Mouse (Mus musculus): Measurements from ENCODE around the gene Mctp1. TPM values are rescaled to one million over a fixed set of nuclear protein-coding genes. Genes with fewer than 3 reads are reported as not detected.

Gene Mctp1
- total and polyA plus RNA-seq, 2 experiments from 2014 or later = 7.2 to 13.5 TPM

DNA sequence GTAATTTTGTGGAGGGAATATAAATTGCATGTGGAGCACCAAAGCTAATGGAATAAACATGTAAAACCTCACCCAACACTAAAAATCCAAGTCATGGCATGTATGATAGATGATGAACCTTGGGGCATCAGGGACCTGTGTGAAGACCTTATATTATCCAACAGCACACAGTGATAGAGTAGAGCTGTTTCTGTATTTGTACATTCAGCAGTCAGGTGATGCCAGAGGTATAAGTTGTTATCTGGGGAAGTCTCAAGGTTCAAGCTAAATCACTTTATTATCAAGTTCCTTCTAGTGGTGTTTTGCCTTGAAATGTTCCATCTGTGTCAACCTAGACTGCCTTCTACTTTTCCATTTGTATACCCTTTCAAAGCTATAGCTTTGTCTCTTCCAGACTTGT, 275.2 kb downstream of the Mctp1 start:
- Histone ChIP-seq H3K9me3 (ENCODE audit: low read length) (no peaks in the 10 kb centered on the region), H3K36me3 (ENCODE audit: insufficient read depth) (no peaks in the 10 kb centered on the region), H3K4me3 (ENCODE audit: low read depth, low read length) (no peak overlapping the region), H3K27me3 (ENCODE audit: insufficient read depth, low read length) (no peaks in the 10 kb centered on the region), H3K4me1 (ENCODE audit: insufficient read depth) (no peaks in the 10 kb centered on the region), H3K4me2 (ENCODE audit: low read depth) (no peak overlapping the region), H3K27ac (ENCODE audit: low read depth, low read length) (no peak overlapping the region), H3K9ac (no peak overlapping the region)
- no peak for DNase-seq
- no peak for ATAC-seq
- no peak for TF ChIP-seq CTCF (IDR thresholded peaks at IDR 0.05; ENCODE audit: low read depth)

DNA sequence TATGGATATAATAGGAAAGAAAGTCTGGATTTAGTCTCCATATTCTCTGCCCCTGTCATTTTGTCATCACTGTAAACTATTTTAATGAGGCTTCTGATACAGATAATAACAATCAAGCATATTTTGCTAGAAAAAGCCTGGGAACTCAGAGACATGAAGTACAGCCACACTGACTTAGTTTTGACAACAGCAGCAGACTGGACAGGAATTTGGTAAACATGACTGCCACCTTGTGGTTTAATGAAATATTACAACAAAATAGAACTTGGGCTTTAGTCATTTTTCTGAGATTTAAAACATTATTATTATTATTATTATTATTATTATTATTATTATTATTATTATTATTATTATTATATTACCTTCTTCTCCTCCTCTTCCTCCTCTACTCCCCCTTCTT, 297.0 kb downstream of the Mctp1 start:
- Histone ChIP-seq H3K4me3 (ENCODE audit: low read depth, low read length) (no peak overlapping the region), H3K4me2 (ENCODE audit: low read depth) (no peak overlapping the region), H3K4me1 (ENCODE audit: insufficient read depth) (no peaks in the 10 kb centered on the region), H3K36me3 (ENCODE audit: insufficient read depth) (no peaks in the 10 kb centered on the region), H3K9ac (no peak overlapping the region), H3K27me3 (ENCODE audit: insufficient read depth, low read length) (no peaks in the 10 kb centered on the region), H3K27ac (ENCODE audit: low read depth, low read length) (no peak overlapping the region), H3K9me3 (ENCODE audit: low read length) (no peaks in the 10 kb centered on the region)
- peak; percentile 69 for TF ChIP-seq CTCF (IDR thresholded peaks at IDR 0.05; ENCODE audit: low read depth)
- DNase-seq (peak; percentile 63), ATAC-seq (0 out of 2 replicates have a peak, but pooled peaks have one; percentile 48)

DNA sequence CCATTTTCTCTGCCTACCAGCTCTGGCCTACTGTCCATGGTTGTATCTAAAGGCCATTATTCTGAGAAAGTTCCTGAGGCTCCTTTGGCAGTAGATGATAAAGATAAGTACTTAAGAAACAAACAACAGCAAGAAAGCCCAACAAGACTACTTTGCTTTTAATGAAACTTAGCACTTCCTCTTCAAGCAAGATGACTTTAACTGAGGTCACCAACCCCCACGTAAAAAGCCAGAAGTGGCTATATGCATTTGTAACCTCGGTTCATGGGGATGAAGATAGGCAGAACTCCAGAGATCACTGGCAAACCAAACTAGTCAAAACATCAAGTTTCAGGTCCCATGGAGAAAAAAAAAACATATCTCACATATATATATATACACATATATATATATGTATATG, 305.0 kb downstream of the Mctp1 start:
- no peak for ATAC-seq
- Histone ChIP-seq H3K9me3 (ENCODE audit: low read length) (no peaks in the 10 kb centered on the region), H3K27ac (ENCODE audit: low read depth, low read length) (no peak overlapping the region), H3K4me3 (ENCODE audit: low read depth, low read length) (no peak overlapping the region), H3K9ac (no peak overlapping the region), H3K36me3 (ENCODE audit: insufficient read depth) (no peaks in the 10 kb centered on the region), H3K27me3 (ENCODE audit: insufficient read depth, low read length) (no peaks in the 10 kb centered on the region), H3K4me2 (ENCODE audit: low read depth) (no peak overlapping the region), H3K4me1 (ENCODE audit: insufficient read depth) (no peaks in the 10 kb centered on the region)
- TF ChIP-seq CTCF (IDR thresholded peaks at IDR 0.05; ENCODE audit: low read depth) = no peak
- WGBS = 95% methylated on average over 2 of the region's 2 CpGs
- no peak for DNase-seq

DNA sequence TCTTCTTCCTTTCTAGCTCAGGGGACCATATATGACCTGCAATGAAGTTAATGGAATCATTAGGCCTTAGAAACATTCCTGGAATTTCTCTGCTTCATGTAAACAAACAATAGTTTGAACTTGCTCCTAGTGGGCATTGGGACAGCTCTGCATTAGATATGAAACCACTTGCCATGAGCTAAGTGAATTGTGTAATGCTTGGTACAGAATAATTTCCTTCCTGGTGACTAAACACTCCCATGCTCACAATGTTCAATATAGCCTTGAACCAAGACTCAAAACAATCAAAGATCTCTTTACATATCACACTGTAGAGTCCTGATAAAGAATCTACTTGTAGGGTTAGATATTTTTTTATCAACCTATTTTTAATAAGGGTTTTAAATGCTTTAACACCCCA, 305.8 kb downstream of the Mctp1 start:
- H3K27ac ChIP-seq (ENCODE audit: low read depth, low read length) = no peak overlapping the region
- DNase-seq = no peak
- TF ChIP-seq CTCF (IDR thresholded peaks at IDR 0.05; ENCODE audit: low read depth) = no peak
- H3K4me1 ChIP-seq (ENCODE audit: insufficient read depth) = no peaks in the 10 kb centered on the region
- H3K9me3 ChIP-seq (ENCODE audit: low read length) = no peaks in the 10 kb centered on the region
- H3K27me3 ChIP-seq (ENCODE audit: insufficient read depth, low read length) = no peaks in the 10 kb centered on the region
- H3K4me3 ChIP-seq (ENCODE audit: low read depth, low read length) = no peak overlapping the region
- H3K4me2 ChIP-seq (ENCODE audit: low read depth) = no peak overlapping the region
- no peaks in the 10 kb centered on the region for H3K36me3 ChIP-seq (ENCODE audit: insufficient read depth)
- no peak overlapping the region for H3K9ac ChIP-seq
- no peak for ATAC-seq

DNA sequence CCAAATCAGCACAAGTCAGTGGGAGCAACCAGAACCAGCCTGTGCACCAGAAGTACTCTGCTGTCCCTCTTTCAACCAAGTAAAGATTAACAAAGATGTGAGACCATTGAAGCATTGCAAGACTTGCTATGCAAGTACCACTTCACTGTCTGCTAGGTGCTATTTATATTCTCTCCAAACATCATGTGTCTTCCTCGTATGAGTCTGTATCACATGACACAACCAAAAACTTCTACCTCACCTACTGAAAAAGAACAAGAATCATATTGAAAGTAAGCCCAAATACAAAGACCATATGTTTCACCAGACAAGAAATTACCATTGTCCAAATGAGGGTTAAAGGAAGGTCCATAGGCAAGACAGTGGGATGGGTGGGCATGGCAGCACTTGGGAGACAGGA, 306.4 kb downstream of the Mctp1 start:
- H3K27ac ChIP-seq (ENCODE audit: low read depth, low read length) = no peak overlapping the region
- no peak overlapping the region for H3K4me2 ChIP-seq (ENCODE audit: low read depth)
- TF ChIP-seq CTCF (IDR thresholded peaks at IDR 0.05; ENCODE audit: low read depth) = no peak
- H3K27me3 ChIP-seq (ENCODE audit: insufficient read depth, low read length) = no peaks in the 10 kb centered on the region
- 75% methylated on average over 1 of the region's 1 CpGs for WGBS
- H3K36me3 ChIP-seq (ENCODE audit: insufficient read depth) = no peaks in the 10 kb centered on the region
- H3K9ac ChIP-seq = no peak overlapping the region
- ATAC-seq (no peak), DNase-seq (no peak)
- H3K4me1 ChIP-seq (ENCODE audit: insufficient read depth) = no peaks in the 10 kb centered on the region
- no peak overlapping the region for H3K4me3 ChIP-seq (ENCODE audit: low read depth, low read length)
- H3K9me3 ChIP-seq (ENCODE audit: low read length) = no peaks in the 10 kb centered on the region

DNA sequence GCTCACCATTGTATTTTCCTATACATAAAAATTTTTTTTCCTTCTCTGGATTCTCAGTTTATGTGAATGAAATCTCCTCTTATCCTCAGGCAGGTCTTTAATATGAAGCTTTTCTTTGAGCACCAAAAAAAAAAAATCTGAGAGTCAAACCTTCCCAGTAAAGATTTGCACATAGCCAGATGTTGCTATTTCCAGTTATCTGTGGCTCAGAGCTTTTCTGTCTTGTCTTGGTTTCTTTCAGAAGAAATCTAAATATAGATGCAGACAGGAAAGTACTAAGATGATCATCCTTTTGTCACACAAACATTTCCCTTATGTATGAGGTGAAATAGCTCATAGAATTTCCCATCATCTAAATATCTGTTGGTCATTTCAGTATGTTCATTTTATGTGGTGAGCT, 349.7 kb downstream of the Mctp1 start:
- Histone ChIP-seq H3K4me2 (ENCODE audit: low read depth) (no peak overlapping the region), H3K9me3 (ENCODE audit: low read length) (no peaks in the 10 kb centered on the region), H3K27ac (ENCODE audit: low read depth, low read length) (no peak overlapping the region), H3K4me3 (ENCODE audit: low read depth, low read length) (no peak overlapping the region), H3K36me3 (ENCODE audit: insufficient read depth) (no peaks in the 10 kb centered on the region), H3K9ac (no peak overlapping the region), H3K27me3 (ENCODE audit: insufficient read depth, low read length) (no peaks in the 10 kb centered on the region), H3K4me1 (ENCODE audit: insufficient read depth) (no peaks in the 10 kb centered on the region)
- ATAC-seq = no peak
- TF ChIP-seq CTCF (IDR thresholded peaks at IDR 0.05; ENCODE audit: low read depth) = no peak
- DNase-seq = no peak

DNA sequence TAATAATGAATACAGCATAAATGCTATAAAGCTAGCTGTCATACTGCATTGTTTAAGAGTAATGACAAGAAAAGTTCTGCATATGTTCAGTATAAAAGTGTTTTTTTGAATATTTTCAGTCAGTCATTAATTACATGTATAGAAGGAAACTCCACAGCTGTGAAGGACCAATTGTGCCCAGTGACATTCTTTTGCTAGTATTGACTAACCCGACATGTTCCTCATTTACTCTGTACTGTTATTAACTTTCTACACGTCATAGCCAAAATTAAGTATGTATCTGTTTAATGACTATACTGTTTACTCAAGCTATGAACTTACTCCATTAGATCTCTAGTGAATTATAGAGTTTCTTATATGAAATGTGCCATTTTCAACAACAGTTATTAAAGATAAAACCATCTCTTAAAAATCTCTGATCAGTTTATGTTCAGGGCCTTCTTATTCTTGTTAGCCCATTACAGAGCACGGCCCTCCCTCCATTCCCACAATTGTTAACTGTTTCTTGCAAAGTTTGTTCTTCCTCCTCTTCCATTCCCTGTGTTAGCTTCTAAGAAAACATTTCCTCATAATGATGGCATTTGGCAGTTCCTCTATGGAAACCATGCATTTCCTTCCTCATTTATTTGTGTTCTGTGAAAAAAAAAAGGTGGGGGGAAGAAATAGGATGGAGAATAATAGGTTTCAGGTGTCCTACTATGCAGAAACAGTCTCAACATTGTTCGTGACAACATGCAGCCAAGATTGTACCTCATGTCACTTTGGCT, 366.5 kb downstream of the Mctp1 start:
- ATAC-seq = no peak
- no peak overlapping the region for H3K4me2 ChIP-seq (ENCODE audit: low read depth)
- 79% methylated on average over 4 of the region's 4 CpGs for WGBS
- H3K9ac ChIP-seq = no peak overlapping the region
- H3K9me3 ChIP-seq (ENCODE audit: low read length) = no peaks in the 10 kb centered on the region
- no peaks in the 10 kb centered on the region for H3K36me3 ChIP-seq (ENCODE audit: insufficient read depth)
- H3K27me3 ChIP-seq (ENCODE audit: insufficient read depth, low read length) = no peaks in the 10 kb centered on the region
- TF ChIP-seq CTCF (IDR thresholded peaks at IDR 0.05; ENCODE audit: low read depth) = no peak
- no peak overlapping the region for H3K27ac ChIP-seq (ENCODE audit: low read depth, low read length)
- H3K4me3 ChIP-seq (ENCODE audit: low read depth, low read length) = no peak overlapping the region
- no peaks in the 10 kb centered on the region for H3K4me1 ChIP-seq (ENCODE audit: insufficient read depth)
- no peak for DNase-seq

Measured in forebrain, postnatal 0 days (tissue).